Mouse (Mus musculus): ENCODE measurements around the gene Zmynd8. TPM values are rescaled to one million over a fixed set of nuclear protein-coding genes. Genes with fewer than 3 reads are reported as not detected.

Zmynd8 gene
- total and polyA plus RNA-seq, 3 experiments: 30.3 to 89.2 (median 41.6) TPM

DNA sequence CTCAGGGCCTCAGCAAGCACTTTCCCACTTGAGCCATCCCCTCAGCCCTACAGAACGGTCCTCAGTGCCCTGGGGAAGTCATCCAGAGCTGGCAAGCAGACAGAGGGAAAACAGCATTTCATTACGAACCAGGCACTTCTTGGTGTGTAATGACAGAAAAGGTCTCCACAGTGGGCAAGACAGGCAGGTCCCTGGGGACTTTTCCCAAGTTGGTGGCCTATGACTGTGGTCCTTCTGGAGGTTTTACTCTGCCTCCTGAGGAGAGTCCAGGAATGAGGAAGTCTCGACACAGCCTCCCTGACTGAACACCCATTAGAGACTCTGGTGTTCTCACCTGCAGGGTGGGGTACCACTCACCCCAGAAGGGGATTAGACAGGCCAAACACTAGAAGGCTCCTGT, 25.0 kb downstream of the Zmynd8 start:
- Histone ChIP-seq H3K9me3 (replicated peaks; ENCODE audit: insufficient read depth, low read length) (no peaks in the 10 kb centered on the region), H3K9ac (ENCODE audit: control insufficient read depth, low read depth, low read length, poor library complexity, severe bottlenecking) (no peak overlapping the region), H3K4me1 (ENCODE audit: control insufficient read depth in 1 of 2, insufficient read depth in 2 of 2, low read length in 2 of 2) (no peaks in the 10 kb centered on the region), H3K36me3 (ENCODE audit: control insufficient read depth in 1 of 2, insufficient read depth in 2 of 2, low read length in 2 of 2) (peaks cover 3 to 21% of the 10 kb centered on the region in 2 experiments; a peak in 3 of 4 replicates), H3K4me3 (ENCODE audit: control insufficient read depth in 1 of 2, insufficient read depth in 1 of 2, low read depth in 2 of 2, low read length in 2 of 2) (no peak overlapping the region), H3K27me3 (ENCODE audit: control insufficient read depth in 1 of 2, insufficient read depth in 2 of 2, low read length in 2 of 2) (no peaks in the 10 kb centered on the region), H3K79me2 (ENCODE audit: control insufficient read depth, insufficient read depth, low read length, poor library complexity) (peaks cover 80% of the 10 kb centered on the region), H3K27ac (ENCODE audit: control insufficient read depth, low read depth, low read length) (no peak overlapping the region)
- TF ChIP-seq CTCF (IDR thresholded peaks at IDR 0.05 in 2 of 3, conservative IDR thresholded peaks at IDR 0.05 in 1 of 3; ENCODE audit: control insufficient read depth in 1 of 3, insufficient read depth in 1 of 3, low read depth in 2 of 3, low read length in 3 of 3, poor library complexity in 1 of 3, severe bottlenecking in 1 of 3) (no peak), RAD21 (IDR thresholded peaks at IDR 0.05; ENCODE audit: low read depth, low read length) (no peak), POLR2AphosphoS2 (IDR thresholded peaks at IDR 0.05; ENCODE audit: low read length) (no peak), E2F4 (IDR thresholded peaks at IDR 0.05; ENCODE audit: borderline replicate concordance, low read depth, low read length) (no peak), GABPA (IDR thresholded peaks at IDR 0.05; ENCODE audit: low read depth, low read length) (no peak), MAZ (IDR thresholded peaks at IDR 0.05; ENCODE audit: low read depth, low read length) (no peak), SIN3A (IDR thresholded peaks at IDR 0.05; ENCODE audit: low read length) (no peak), GATA1 (IDR thresholded peaks at IDR 0.05; ENCODE audit: low read depth, low read length) (no peak), USF1 (IDR thresholded peaks at IDR 0.05; ENCODE audit: low read depth, low read length) (no peak), ETS1 (IDR thresholded peaks at IDR 0.05; ENCODE audit: low read depth, low read length) (no peak), RCOR1 (IDR thresholded peaks at IDR 0.05; ENCODE audit: low read depth, low read length) (no peak), MYC (IDR thresholded peaks at IDR 0.05; ENCODE audit: low read depth, low read length) (no peak), SMC3 (IDR thresholded peaks at IDR 0.05; ENCODE audit: low read depth, low read length) (no peak)
- DNase-seq (ENCODE audit: low read depth, low spot score): no peak

DNA sequence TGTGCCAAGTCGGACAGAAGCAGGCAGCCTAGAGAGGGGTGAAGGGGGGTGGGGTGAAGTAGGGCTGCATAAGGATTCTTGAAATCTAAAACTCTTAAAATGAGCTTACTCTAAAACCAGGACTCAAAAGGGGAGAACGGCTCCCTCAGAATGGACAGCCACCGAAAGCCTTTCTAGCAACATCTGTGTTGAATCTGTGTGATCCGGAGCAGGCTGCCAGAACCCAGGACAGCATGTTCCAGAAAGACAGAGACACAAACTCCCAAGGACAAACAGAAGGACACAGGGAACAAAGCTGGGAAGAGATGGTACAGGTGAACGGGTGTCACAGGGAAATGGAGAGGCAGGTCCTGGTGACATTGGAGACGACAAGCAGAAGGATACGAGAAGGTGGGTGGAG, 25.6 kb downstream of the Zmynd8 start:
- no peak for TF ChIP-seq MEF2A (IDR thresholded peaks at IDR 0.05; ENCODE audit: extremely low read depth, insufficient replicate concordance, low read depth, low read length, poor library complexity, severe bottlenecking)
- TF ChIP-seq CTCF (IDR thresholded peaks at IDR 0.05 in 2 of 3, conservative IDR thresholded peaks at IDR 0.05 in 1 of 3; ENCODE audit: control insufficient read depth in 1 of 3, insufficient read depth in 1 of 3, low read depth in 2 of 3, low read length in 3 of 3, poor library complexity in 1 of 3, severe bottlenecking in 1 of 3): no peak
- TF ChIP-seq TAL1 (IDR thresholded peaks at IDR 0.05; ENCODE audit: low read length): no peak
- TF ChIP-seq TCF12 (IDR thresholded peaks at IDR 0.05; ENCODE audit: low read depth, low read length): no peak
- TF ChIP-seq BHLHE40 (IDR thresholded peaks at IDR 0.05; ENCODE audit: borderline replicate concordance, low read depth, low read length): no peak
- TF ChIP-seq RAD21 (IDR thresholded peaks at IDR 0.05; ENCODE audit: low read depth, low read length): no peak
- no peak for TF ChIP-seq E2F4 (IDR thresholded peaks at IDR 0.05; ENCODE audit: borderline replicate concordance, low read depth, low read length)
- TF ChIP-seq SMC3 (IDR thresholded peaks at IDR 0.05; ENCODE audit: low read depth, low read length): no peak
- no peak for TF ChIP-seq MYC (IDR thresholded peaks at IDR 0.05; ENCODE audit: low read depth, low read length)
- no peak for TF ChIP-seq UBTF (IDR thresholded peaks at IDR 0.05; ENCODE audit: borderline replicate concordance, insufficient read depth, low read depth, low read length)
- no peak for TF ChIP-seq HCFC1 (IDR thresholded peaks at IDR 0.05; ENCODE audit: low read depth, low read length)
- TF ChIP-seq JUND (IDR thresholded peaks at IDR 0.05; ENCODE audit: low read depth, low read length): no peak
- TF ChIP-seq MYB (IDR thresholded peaks at IDR 0.05; ENCODE audit: low read depth, low read length): no peak
- TF ChIP-seq RCOR1 (IDR thresholded peaks at IDR 0.05; ENCODE audit: low read depth, low read length): no peak
- no peak for TF ChIP-seq MAFK (IDR thresholded peaks at IDR 0.05; ENCODE audit: borderline replicate concordance, low read depth, low read length)
- Histone ChIP-seq H3K27me3 (ENCODE audit: control insufficient read depth in 1 of 2, insufficient read depth in 2 of 2, low read length in 2 of 2) (no peaks in the 10 kb centered on the region), H3K79me2 (ENCODE audit: control insufficient read depth, insufficient read depth, low read length, poor library complexity) (peaks cover 80% of the 10 kb centered on the region), H3K4me1 (ENCODE audit: control insufficient read depth in 1 of 2, insufficient read depth in 2 of 2, low read length in 2 of 2) (no peaks in the 10 kb centered on the region), H3K27ac (ENCODE audit: control insufficient read depth, low read depth, low read length) (no peak overlapping the region), H3K4me3 (ENCODE audit: control insufficient read depth in 1 of 2, insufficient read depth in 1 of 2, low read depth in 2 of 2, low read length in 2 of 2) (no peak overlapping the region), H3K9me3 (replicated peaks; ENCODE audit: insufficient read depth, low read length) (no peaks in the 10 kb centered on the region), H3K36me3 (ENCODE audit: control insufficient read depth in 1 of 2, insufficient read depth in 2 of 2, low read length in 2 of 2) (peaks cover 3 to 24% of the 10 kb centered on the region in 2 experiments; a peak in 3 of 4 replicates), H3K9ac (ENCODE audit: control insufficient read depth, low read depth, low read length, poor library complexity, severe bottlenecking) (no peak overlapping the region)
- no peak for DNase-seq (ENCODE audit: low read depth, low spot score)

Data from MEL (cell line).